Mouse (Mus musculus) forebrain, embryonic 10.5 days (tissue): Measurements from ENCODE around the gene Esrrb. TPM values are rescaled to one million over a fixed set of nuclear protein-coding genes. Genes with fewer than 3 reads are reported as not detected.

ENCODE experiments used
- DNase-seq: peaks from one replicate; pipeline ENCODE4 v3.0.0-alpha.2; 2017; ENCODE audit warnings: low spot score; ENCODE audit errors: extremely low spot score
- H3K27ac ChIP-seq: fragments of 300-500 bp; sonication (generic); 2 replicates; pipeline ENCODE4 v1.5.1; 2016; ENCODE audit warnings: mild to moderate bottlenecking
- H3K27me3 ChIP-seq: fragments of 300-500 bp; sonication (generic); 2 replicates; pipeline ENCODE4 v1.6.1; 2016; ENCODE audit warnings: mild to moderate bottlenecking; ENCODE audit not compliant: poor library complexity, severe bottlenecking
- H3K36me3 ChIP-seq: fragments of 300-500 bp; sonication (generic); replicated peaks from 2 replicates; pipeline ENCODE4 v1.6.1; 2016; ENCODE audit warnings: mild to moderate bottlenecking, moderate library complexity
- H3K4me1 ChIP-seq: fragments of 300-500 bp; sonication (generic); 2 replicates; pipeline ENCODE4 v1.6.1; 2016
- H3K4me3 ChIP-seq: fragments of 300-500 bp; sonication (generic); 2 replicates; pipeline ENCODE4 v1.5.1; 2016; ENCODE audit warnings: mild to moderate bottlenecking, moderate library complexity
- H3K9me3 ChIP-seq: fragments of 300-500 bp; sonication (generic); 2 replicates; pipeline ENCODE4 v1.6.1; 2016; ENCODE audit warnings: mild to moderate bottlenecking, moderate library complexity
- WGBS: fragments of 180-500 bp; shearing (Covaris S2); methylation state at CpG from one replicate; pipeline ENCODE4 v1.1.7; 2016; 5-methylcytosine and 5-hydroxymethylcytosine counted together
- polyA plus RNA-seq: library from polyadenylated mRNA; unstranded; fragments of >200 nt; fragmentation: Nextera tagmentation; extraction: Ambion mirVana; gene quantifications from 2 replicates; pipeline ENCODE4 v1.2.1, GENCODE M21; 2016

Gene Esrrb
- polyA plus RNA-seq = 0.12 and 0.14 TPM in 2 replicates

- H3K27me3 ChIP-seq = peaks cover 49% of the 10 kb centered on the region
- WGBS = 29% methylated on average over 22 of the region's 22 CpGs
- peaks cover 46% of the 10 kb centered on the region for H3K4me1 ChIP-seq
- H3K9me3 ChIP-seq = no peaks in the 10 kb centered on the region
- no peaks in the 10 kb centered on the region for H3K36me3 ChIP-seq
- DNase-seq = no peak
- peak within 1 kb of the TSS; percentile 26; the same call in 1 of the 2 replicates for H3K27ac ChIP-seq
- H3K4me3 ChIP-seq = no peak within 1 kb of the TSS
These were observed at the start of gene Esrrb for GRCm38 (mm10) chr12:86360696-86361631. Gene Esrrb (plus strand): TSS chr12:86361117.

GRCm38 (mm10) chr12:86320629-86321028 lies 40.3 kb upstream of the Esrrb start:
- 22% methylated on average over 12 of the region's 12 CpGs for WGBS

DNA sequence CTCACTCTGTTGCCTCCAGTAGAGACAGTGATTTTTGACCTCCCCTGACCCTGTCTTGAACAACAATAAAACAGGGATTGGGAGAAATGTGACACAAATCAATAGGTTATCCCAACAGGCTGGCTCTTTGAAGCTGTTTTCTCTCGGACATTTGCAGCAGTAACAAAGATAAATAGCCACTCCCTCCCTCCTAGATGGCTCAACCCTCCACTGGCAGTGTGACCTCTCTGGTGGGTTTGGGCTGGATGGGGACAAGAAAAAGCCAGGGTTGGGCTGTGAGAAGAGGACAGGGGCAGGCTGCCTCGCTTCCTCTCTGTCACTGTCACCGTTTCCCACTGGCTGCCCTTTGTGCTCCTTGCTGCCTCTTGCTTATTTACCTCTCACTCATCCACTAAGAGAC lies 36.6 kb upstream of the Esrrb start:
- no peak overlapping the region for H3K27ac ChIP-seq
- H3K4me3 ChIP-seq = no peak overlapping the region
- H3K4me1 ChIP-seq = peaks cover 34% of the 10 kb centered on the region
- no peaks in the 10 kb centered on the region for H3K9me3 ChIP-seq
- peaks cover 34% of the 10 kb centered on the region for H3K27me3 ChIP-seq
- H3K36me3 ChIP-seq = no peaks in the 10 kb centered on the region
- WGBS = 56% methylated on average over 3 of the region's 3 CpGs
- DNase-seq = no peak

More at GRCm38 (mm10) chr12:86320629-86321028, 40.3 kb upstream of the Esrrb start:
- H3K4me1 ChIP-seq = peaks cover 23% of the 10 kb centered on the region
- no peaks in the 10 kb centered on the region for H3K9me3 ChIP-seq
- no peak for DNase-seq
- H3K4me3 ChIP-seq = no peak overlapping the region
- H3K27me3 ChIP-seq = peaks cover 39% of the 10 kb centered on the region
- H3K27ac ChIP-seq = no peak overlapping the region
- no peaks in the 10 kb centered on the region for H3K36me3 ChIP-seq

GRCm38 (mm10) chr12:86329813-86330212 lies 31.1 kb upstream of the Esrrb start:
- H3K4me3 ChIP-seq = no peak overlapping the region
- WGBS = 67% methylated on average over 4 of the region's 4 CpGs

DNA sequence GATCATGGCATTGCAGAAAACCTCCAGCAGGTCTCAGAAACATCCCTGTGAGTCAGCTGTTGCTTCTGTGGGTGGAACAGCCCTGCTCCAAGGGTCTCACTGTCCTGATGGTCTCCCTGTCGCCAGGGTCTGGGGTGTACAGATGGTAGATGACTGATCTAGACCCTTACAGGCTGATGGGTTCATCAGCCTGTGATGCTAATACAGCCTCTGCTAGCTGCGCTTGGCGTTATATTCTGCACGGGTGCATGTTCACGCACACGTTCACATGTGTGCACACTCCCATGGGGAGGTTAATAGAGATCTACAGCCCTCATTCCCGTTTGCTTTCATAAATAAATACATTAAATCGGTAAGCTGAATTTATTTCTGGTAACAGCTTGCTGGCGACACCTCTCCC lies 30.2 kb upstream of the Esrrb start:
- peaks cover 27% of the 10 kb centered on the region for H3K4me1 ChIP-seq
- DNase-seq = no peak
- H3K36me3 ChIP-seq = no peaks in the 10 kb centered on the region
- 88% methylated on average over 9 of the region's 9 CpGs for WGBS
- peaks cover 33% of the 10 kb centered on the region for H3K27me3 ChIP-seq
- no peak overlapping the region for H3K4me3 ChIP-seq
- no peaks in the 10 kb centered on the region for H3K9me3 ChIP-seq
- H3K27ac ChIP-seq = no peak overlapping the region

More at GRCm38 (mm10) chr12:86329813-86330212, 31.1 kb upstream of the Esrrb start:
- no peak for DNase-seq
- Histone ChIP-seq H3K36me3 (no peaks in the 10 kb centered on the region), H3K4me1 (peaks cover 27% of the 10 kb centered on the region), H3K9me3 (no peaks in the 10 kb centered on the region), H3K27ac (no peak overlapping the region), H3K27me3 (peaks cover 33% of the 10 kb centered on the region)

- no peak overlapping the region for H3K27ac ChIP-seq
- H3K27me3 ChIP-seq = peaks cover 33% of the 10 kb centered on the region
- H3K36me3 ChIP-seq = no peaks in the 10 kb centered on the region
- peaks cover 27% of the 10 kb centered on the region for H3K4me1 ChIP-seq
- DNase-seq = no peak
- 66% methylated on average over 10 of the region's 10 CpGs for WGBS
- H3K4me3 ChIP-seq = no peak overlapping the region
- H3K9me3 ChIP-seq = no peaks in the 10 kb centered on the region
These were observed 29.7 kb upstream of the Esrrb start for GRCm38 (mm10) chr12:86331248-86331647.

DNA sequence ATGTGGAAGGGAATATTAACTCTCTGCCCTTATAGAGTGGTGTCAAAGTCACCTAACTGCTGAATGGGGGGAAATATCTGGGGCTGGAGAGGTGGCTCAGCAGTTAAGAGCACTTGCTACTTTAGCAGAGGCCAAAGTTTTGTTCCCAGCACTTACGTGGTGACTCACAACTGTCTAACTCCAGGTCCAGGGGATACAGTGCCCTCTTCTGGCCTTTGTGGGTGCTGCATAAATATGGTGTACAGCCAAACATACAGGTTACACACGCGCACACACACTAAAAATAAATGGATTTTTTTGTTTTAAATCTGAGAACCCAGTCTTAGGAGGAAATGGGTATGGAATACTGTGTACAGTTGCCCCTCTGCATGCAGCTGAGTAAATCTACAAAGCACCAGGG lies 24.7 kb upstream of the Esrrb start:
- WGBS = 94% methylated on average over 3 of the region's 3 CpGs
- Histone ChIP-seq H3K9me3 (no peaks in the 10 kb centered on the region), H3K4me1 (peaks cover 21% of the 10 kb centered on the region), H3K27me3 (peaks cover 19% of the 10 kb centered on the region), H3K4me3 (no peak overlapping the region), H3K27ac (no peak overlapping the region), H3K36me3 (no peaks in the 10 kb centered on the region)
- no peak for DNase-seq

- Histone ChIP-seq H3K36me3 (no peaks in the 10 kb centered on the region), H3K4me3 (no peak overlapping the region), H3K9me3 (no peaks in the 10 kb centered on the region), H3K27ac (no peak overlapping the region), H3K4me1 (peaks cover 14% of the 10 kb centered on the region), H3K27me3 (peaks cover 13% of the 10 kb centered on the region)
- no peak for DNase-seq
- 54% methylated on average over 7 of the region's 7 CpGs for WGBS
These were observed 24.0 kb upstream of the Esrrb start for GRCm38 (mm10) chr12:86336887-86337286.

- no peak overlapping the region for H3K27ac ChIP-seq
These were observed 11.4 kb upstream of the Esrrb start for GRCm38 (mm10) chr12:86349477-86349876.

GRCm38 (mm10) chr12:86359406-86359805 lies 1.5 kb upstream of the Esrrb start:
- Histone ChIP-seq H3K4me3 (no peak overlapping the region), H3K36me3 (no peaks in the 10 kb centered on the region), H3K27me3 (peaks cover 34% of the 10 kb centered on the region), H3K4me1 (peaks cover 30% of the 10 kb centered on the region), H3K9me3 (no peaks in the 10 kb centered on the region), H3K27ac (no peak overlapping the region)
- 77% methylated on average over 6 of the region's 6 CpGs for WGBS
- DNase-seq = no peak

More at GRCm38 (mm10) chr12:86349477-86349876, 11.4 kb upstream of the Esrrb start:
- Histone ChIP-seq H3K9me3 (0 out of 2 replicates have a peak, but pooled peaks cover 1% of the 10 kb centered on the region), H3K4me3 (no peak overlapping the region), H3K36me3 (no peaks in the 10 kb centered on the region), H3K4me1 (peaks cover 7% of the 10 kb centered on the region; the same call in 1 of the 2 replicates), H3K27me3 (peaks cover 12% of the 10 kb centered on the region; the same call in 1 of the 2 replicates)
- no peak for DNase-seq
- 88% methylated on average over 8 of the region's 8 CpGs for WGBS

DNA sequence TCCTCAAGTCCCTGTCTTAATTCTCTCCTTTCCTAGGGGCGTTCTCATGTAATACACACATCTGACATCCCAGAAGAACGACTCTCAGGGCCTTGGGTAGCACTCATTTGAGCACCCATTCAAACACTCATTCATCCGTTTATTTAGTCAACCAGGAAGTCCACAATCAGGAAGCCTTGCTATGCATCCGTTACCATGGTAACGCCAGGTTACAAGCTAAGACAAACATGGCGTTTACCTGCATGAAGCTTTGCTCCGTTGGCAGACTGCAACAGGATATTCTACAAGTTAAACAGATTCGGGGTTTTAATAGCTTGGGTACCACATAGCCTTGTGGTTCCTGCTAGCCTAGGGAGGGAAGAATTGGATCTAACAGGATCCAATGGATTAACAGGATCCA lies 1.0 kb upstream of the Esrrb start:
- peaks cover 38% of the 10 kb centered on the region for H3K27me3 ChIP-seq
- H3K4me3 ChIP-seq = no peak overlapping the region
- WGBS = 83% methylated on average over 8 of the region's 8 CpGs
- no peaks in the 10 kb centered on the region for H3K36me3 ChIP-seq
- peaks cover 35% of the 10 kb centered on the region for H3K4me1 ChIP-seq
- H3K27ac ChIP-seq = no peak overlapping the region
- DNase-seq = no peak
- H3K9me3 ChIP-seq = no peaks in the 10 kb centered on the region

DNA sequence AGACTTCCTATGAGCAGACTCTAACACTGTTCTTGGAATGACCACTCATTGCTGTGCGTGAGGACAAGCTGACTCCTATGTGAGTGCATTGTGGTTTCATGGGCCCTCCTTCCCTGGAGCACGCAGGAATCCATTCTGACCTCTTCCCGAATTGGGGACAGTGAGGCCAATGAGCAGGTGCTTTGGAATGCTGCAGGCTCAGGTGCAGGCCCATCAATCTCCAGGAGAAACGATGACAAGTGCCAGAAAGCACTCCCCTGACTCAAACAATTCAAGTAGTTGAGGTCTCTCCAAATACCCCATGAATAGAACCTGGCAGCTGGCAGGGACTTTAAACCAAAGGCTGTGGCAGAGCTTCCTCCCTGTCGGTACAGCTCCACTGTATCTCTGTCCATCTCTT lies 3.4 kb downstream of the Esrrb start:
- DNase-seq = no peak
- 15% methylated on average over 5 of the region's 5 CpGs for WGBS
- Histone ChIP-seq H3K36me3 (no peaks in the 10 kb centered on the region), H3K27me3 (peaks cover 69% of the 10 kb centered on the region), H3K4me3 (no peak overlapping the region), H3K27ac (no peak overlapping the region), H3K4me1 (peaks cover 60% of the 10 kb centered on the region), H3K9me3 (no peaks in the 10 kb centered on the region)

DNA sequence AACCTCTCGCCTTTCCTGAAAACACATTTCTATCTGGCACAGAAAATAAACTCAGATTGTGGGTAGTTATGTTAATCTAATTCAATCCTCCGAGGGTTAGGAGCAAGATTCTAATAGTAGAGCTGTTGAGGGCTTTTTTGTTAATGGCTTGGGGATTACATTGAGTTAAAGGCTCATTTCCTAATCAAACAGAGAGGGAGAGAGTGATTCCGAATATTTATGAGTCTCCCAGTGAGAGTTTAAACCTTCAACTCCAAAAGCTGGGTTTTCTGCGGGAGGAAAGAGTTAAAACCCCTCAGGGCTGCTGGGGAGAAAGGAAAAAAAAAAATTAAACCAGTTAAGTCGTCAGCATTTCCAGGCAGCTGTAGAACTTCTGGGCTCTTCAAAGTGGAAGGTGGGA lies 3.8 kb downstream of the Esrrb start:
- DNase-seq = no peak
- Histone ChIP-seq H3K36me3 (no peaks in the 10 kb centered on the region), H3K4me1 (peaks cover 60% of the 10 kb centered on the region), H3K4me3 (no peak overlapping the region), H3K9me3 (no peaks in the 10 kb centered on the region), H3K27ac (no peak overlapping the region), H3K27me3 (peaks cover 69% of the 10 kb centered on the region)
- 8% methylated on average over 5 of the region's 5 CpGs for WGBS
